Mouse (Mus musculus) embryonic facial prominence, embryonic 12.5 days (tissue): ENCODE measurements around the gene Lyar. TPM values are rescaled to one million over a fixed set of nuclear protein-coding genes. Genes with fewer than 3 reads are reported as not detected.
A peak's percentile ranks its signal among the peaks of the same experiment; 100 is the strongest.

Source experiments
- ATAC-seq: fragments of 200-750 bp; cut with Nextera tagmentation; 2 replicates; pipeline ENCODE4 v1.8.0; 2017; ENCODE audit not compliant: insufficient number of reproducible peaks, insufficient read depth, low FRiP score, low TSS enrichment
- H3K27ac ChIP-seq: fragments of 300-500 bp; sonication (generic); 2 replicates; pipeline ENCODE4 v1.5.1; 2016; ENCODE audit warnings: mild to moderate bottlenecking
- H3K27me3 ChIP-seq: fragments of 300-500 bp; sonication (generic); 2 replicates; pipeline ENCODE4 v1.6.1; 2016; ENCODE audit warnings: mild to moderate bottlenecking, moderate library complexity
- H3K36me3 ChIP-seq: fragments of 300-500 bp; sonication (generic); 2 replicates; pipeline ENCODE4 v1.6.1; 2016; ENCODE audit warnings: mild to moderate bottlenecking
- H3K4me1 ChIP-seq: fragments of 300-500 bp; sonication (generic); 2 replicates; pipeline ENCODE4 v1.6.1; 2016
- H3K4me2 ChIP-seq: fragments of 300-500 bp; sonication (generic); replicated peaks from 2 replicates; pipeline ENCODE4 v1.6.1; 2016; ENCODE audit warnings: mild to moderate bottlenecking, moderate library complexity
- H3K4me3 ChIP-seq: fragments of 300-500 bp; sonication (generic); 2 replicates; pipeline ENCODE4 v1.5.1; 2016; ENCODE audit warnings: mild to moderate bottlenecking
- H3K9ac ChIP-seq: fragments of 300-500 bp; sonication (generic); 2 replicates; pipeline ENCODE4 v1.6.1; 2016; ENCODE audit warnings: mild to moderate bottlenecking, moderate library complexity
- H3K9me3 ChIP-seq: fragments of 300-500 bp; sonication (generic); 2 replicates; pipeline ENCODE4 v1.6.1; 2016; ENCODE audit warnings: mild to moderate bottlenecking, moderate library complexity
- WGBS: fragments of 180-500 bp; shearing (Covaris S2); methylation state at CpG from one replicate; pipeline ENCODE4 v1.1.7; 2016; 5-methylcytosine and 5-hydroxymethylcytosine counted together
- polyA plus RNA-seq: library from polyadenylated mRNA; unstranded; fragments of >200 nt; fragmentation: Nextera tagmentation; extraction: Ambion mirVana; gene quantifications from 2 replicates; pipeline ENCODE4 v1.2.1, GENCODE M21; 2016

Lyar gene
- polyA plus RNA-seq, 1 experiment from 2014 or later = 122 TPM

DNA sequence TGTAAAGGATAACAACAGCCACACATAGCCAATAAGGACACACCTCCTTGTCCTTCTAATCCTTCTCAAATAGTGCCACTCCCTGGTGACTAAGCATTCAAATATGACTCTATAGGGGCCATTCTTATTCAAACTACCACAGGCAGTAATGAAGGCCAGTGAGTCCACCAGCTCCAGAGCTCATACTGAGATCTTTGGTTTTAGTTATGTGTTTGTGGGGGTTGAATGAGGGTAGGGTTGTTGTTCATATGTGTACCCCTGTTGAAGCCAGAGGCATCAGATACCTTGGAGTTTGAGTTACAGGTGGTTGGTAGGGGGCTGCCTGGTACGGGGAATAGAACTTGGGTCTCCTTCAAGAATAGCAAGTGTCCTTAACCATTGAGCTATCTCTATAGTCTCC is 36.3 kb downstream of the Lyar start:
- Histone ChIP-seq H3K9me3 (no peaks in the 10 kb centered on the region), H3K9ac (no peak overlapping the region), H3K4me2 (no peak overlapping the region), H3K27ac (no peak overlapping the region), H3K36me3 (no peaks in the 10 kb centered on the region), H3K4me1 (0 out of 2 replicates have a peak, but pooled peaks cover 3% of the 10 kb centered on the region), H3K4me3 (no peak overlapping the region), H3K27me3 (no peaks in the 10 kb centered on the region)
- 92% methylated on average over 1 of the region's 1 CpGs for WGBS
- ATAC-seq = 0 out of 2 replicates have a peak, but pooled peaks have one; percentile 29

DNA sequence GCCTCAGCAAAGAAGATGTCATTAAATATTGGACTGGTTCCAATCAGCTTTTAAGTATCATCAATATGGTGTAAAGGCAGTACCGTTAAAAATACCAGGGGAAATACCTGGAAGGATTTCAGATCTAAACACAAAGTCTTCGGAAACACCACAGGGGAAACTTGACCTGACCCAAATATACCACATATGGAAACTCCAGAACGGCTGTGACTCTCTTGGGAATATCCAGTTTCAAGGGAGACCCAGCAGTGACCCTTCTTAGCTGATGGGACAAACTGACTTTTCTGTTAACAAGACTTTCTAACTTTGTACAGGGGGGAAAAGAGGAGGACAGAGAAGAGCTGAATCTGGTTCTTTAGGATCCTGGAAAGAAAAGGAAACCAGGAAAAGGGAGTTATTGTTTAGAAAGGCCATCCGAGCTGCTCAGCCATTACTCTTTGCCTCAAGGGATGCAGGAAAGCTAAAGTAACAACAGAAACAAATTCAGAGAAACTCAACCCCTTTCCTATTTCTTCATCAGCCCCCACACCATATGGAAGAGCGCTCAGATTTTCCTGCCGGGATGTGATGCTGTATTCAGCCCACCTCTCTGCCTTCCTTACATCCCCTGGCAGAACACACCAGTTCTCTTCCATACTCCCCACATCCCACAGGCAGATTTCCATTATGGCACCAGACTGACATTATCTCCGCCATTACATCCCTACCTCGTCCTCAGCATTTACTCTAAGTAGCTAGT is 37.9 kb downstream of the Lyar start:
- H3K27ac ChIP-seq = peak overlapping the region; percentile 14; the same call in 1 of the 2 replicates
- peaks cover 10% of the 10 kb centered on the region; the same call in 1 of the 2 replicates for H3K36me3 ChIP-seq
- no peak overlapping the region for H3K4me3 ChIP-seq
- no peak overlapping the region for H3K9ac ChIP-seq
- H3K9me3 ChIP-seq = no peaks in the 10 kb centered on the region
- 0 out of 2 replicates have a peak, but pooled peaks cover 3% of the 10 kb centered on the region for H3K4me1 ChIP-seq
- no peaks in the 10 kb centered on the region for H3K27me3 ChIP-seq
- WGBS = 35% methylated on average over 8 of the region's 8 CpGs
- H3K4me2 ChIP-seq = no peak overlapping the region
- ATAC-seq = peak; percentile 43; the same call in 1 of the 2 replicates

DNA sequence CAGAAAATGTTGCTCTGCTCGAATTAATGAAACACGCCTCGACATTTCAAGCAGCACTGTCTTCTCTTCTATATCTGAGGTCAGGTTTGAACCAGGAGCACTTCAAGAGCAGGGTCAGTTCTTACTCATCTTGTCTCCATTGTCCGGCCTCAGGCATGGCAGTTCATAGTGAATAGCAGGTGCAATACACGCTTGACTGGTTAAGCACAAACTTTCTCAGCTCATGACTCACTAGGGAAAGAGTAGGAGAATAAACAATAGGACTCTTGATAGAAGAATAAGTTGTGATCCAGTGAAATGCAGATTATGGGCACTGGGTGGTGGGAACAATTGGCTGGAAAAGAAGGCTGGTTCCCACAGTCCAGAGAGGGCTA is 38.5 kb downstream of the Lyar start:
- no peaks in the 10 kb centered on the region for H3K9me3 ChIP-seq
- no peak for ATAC-seq
- no peak overlapping the region for H3K4me2 ChIP-seq
- WGBS = 81% methylated on average over 5 of the region's 5 CpGs
- no peak overlapping the region for H3K9ac ChIP-seq
- H3K27ac ChIP-seq = peak overlapping the region; percentile 14; the same call in 1 of the 2 replicates
- peaks cover 15% of the 10 kb centered on the region for H3K36me3 ChIP-seq
- H3K4me3 ChIP-seq = no peak overlapping the region
- 0 out of 2 replicates have a peak, but pooled peaks cover 3% of the 10 kb centered on the region for H3K4me1 ChIP-seq
- H3K27me3 ChIP-seq = no peaks in the 10 kb centered on the region

DNA sequence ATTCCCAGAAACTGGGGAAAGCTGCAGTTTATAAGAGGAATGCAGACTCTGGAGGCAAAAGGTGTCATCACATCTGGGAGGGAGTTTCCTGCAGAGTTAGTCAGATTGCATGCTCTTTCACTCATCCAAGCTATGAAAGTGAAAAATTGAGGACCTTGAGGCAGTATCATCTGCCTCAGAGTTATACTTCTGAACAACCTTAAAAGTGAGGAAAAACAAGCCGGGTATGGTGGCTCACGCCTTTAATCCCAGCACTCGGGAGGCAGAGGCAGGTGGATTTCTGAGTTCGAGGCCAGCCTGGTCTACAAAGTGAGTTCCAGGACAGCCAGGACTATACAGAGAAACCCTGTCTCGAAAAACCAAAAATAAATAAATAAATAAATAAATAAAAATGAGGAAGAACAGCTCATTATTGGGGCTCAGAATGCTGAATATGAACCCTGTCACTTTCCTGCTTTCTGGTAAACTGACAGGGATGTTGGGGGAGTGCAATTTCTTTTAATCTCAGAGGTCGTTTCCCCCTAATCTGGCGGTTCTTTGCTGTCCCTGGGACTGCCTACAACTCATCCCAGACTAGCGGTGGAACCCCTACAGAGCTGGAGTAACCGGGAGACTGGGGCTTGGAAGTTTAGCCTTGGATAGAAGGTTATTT is 39.3 kb downstream of the Lyar start:
- H3K36me3 ChIP-seq = peaks cover 23% of the 10 kb centered on the region
- peak overlapping the region; percentile 85 for H3K27ac ChIP-seq
- no peaks in the 10 kb centered on the region for H3K9me3 ChIP-seq
- H3K27me3 ChIP-seq = no peaks in the 10 kb centered on the region
- peak overlapping the region; percentile 56 for H3K4me3 ChIP-seq
- H3K4me2 ChIP-seq = peak overlapping the region; percentile 67
- WGBS = 44% methylated on average over 9 of the region's 9 CpGs
- no peak for ATAC-seq
- peak overlapping the region; percentile 60 for H3K9ac ChIP-seq
- 0 out of 2 replicates have a peak, but pooled peaks cover 3% of the 10 kb centered on the region for H3K4me1 ChIP-seq

DNA sequence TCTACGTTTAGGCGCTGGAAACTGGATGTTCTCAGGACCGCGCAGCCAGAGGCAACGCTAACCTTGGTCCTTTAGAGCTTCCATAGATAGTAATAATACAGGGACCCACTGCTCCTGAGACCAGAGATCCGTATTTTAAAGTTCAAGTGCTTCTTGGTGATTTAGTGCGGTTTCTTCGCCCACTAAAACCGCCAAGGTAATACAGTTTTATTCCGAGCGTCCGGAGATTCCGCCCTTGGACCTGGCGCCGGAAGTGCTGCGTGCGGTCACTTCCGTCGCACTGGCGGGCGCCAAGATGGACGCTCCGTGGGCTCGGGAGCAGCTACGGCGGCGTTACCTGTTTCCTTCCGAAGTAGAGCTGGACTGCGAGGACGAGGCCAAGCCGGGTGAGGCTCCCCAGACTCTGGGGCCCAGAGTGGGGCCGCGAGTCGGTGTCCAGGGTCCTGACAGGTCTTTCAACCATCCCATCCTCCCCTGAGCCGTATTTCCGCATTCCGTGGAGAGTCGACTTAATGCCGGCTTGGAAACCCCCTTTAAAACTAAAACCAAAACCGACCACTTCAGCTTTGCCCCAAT is 39.9 kb downstream of the Lyar start, which contains the start of gene Tmem128:
Tmem128 (plus strand) TSS at position 79 of the 576 bp plus-strand sequence.
- Histone ChIP-seq H3K36me3 (peaks cover 30% of the 10 kb centered on the region), H3K9me3 (no peaks in the 10 kb centered on the region), H3K4me2 (peak within 1 kb of the TSS; percentile 67), H3K9ac (peak within 1 kb of the TSS; percentile 60), H3K27me3 (no peaks in the 10 kb centered on the region), H3K27ac (peak within 1 kb of the TSS; percentile 85), H3K4me1 (0 out of 2 replicates have a peak, but pooled peaks cover 3% of the 10 kb centered on the region), H3K4me3 (peak within 1 kb of the TSS; percentile 56)
- ATAC-seq = no peak
- under 1% methylated on average over 40 of the region's 40 CpGs for WGBS

DNA sequence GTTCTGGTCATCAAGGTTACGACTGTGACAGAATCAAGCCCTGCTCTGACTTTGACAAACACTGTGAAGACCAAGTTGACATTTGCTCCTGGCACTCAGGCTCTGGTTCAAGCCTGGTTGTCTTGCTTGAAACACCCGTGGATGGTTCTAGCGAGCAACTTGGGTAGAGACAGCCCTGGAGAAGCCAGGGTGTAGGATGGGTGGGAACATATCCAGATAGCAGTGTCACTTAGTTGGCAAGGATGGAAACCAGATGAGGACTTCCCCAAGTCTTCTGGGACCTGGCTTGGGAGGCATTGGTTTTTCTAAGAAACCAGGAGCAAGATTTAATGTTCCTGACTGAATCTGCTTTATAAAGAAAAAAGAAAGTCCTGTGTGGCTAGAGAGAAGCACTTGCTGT is 50.7 kb downstream of the Lyar start:
- Histone ChIP-seq H3K27me3 (peaks cover 20% of the 10 kb centered on the region), H3K36me3 (peaks cover 40% of the 10 kb centered on the region), H3K4me2 (no peak overlapping the region), H3K9ac (no peak overlapping the region), H3K27ac (no peak overlapping the region), H3K9me3 (no peaks in the 10 kb centered on the region), H3K4me3 (no peak overlapping the region), H3K4me1 (no peaks in the 10 kb centered on the region)
- WGBS = 91% methylated on average over 3 of the region's 3 CpGs
- ATAC-seq = no peak

DNA sequence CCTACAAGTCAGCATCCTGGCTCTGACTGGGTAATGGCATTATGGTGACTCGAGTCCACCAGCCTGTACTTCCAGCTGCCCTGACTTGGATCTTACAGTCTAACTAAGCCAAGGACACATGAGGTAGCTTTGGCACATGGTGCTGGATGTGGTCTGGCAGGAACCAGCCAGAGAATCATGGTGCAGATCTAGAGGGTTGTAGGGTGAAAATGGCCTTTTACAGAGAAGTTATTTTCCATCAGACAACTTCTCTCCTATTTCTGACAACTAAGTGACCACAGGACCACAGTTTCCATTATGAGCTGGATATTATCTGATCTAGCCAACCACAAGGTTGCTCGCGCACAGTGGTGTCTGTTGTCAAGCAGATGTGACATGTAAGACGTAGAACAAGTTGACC is 53.6 kb downstream of the Lyar start:
- no peak overlapping the region for H3K4me2 ChIP-seq
- 90% methylated on average over 4 of the region's 4 CpGs for WGBS
- no peak overlapping the region for H3K27ac ChIP-seq
- no peaks in the 10 kb centered on the region for H3K9me3 ChIP-seq
- H3K4me3 ChIP-seq = no peak overlapping the region
- no peak for ATAC-seq
- H3K36me3 ChIP-seq = peaks cover 21% of the 10 kb centered on the region
- H3K9ac ChIP-seq = no peak overlapping the region
- H3K27me3 ChIP-seq = peaks cover 48% of the 10 kb centered on the region
- H3K4me1 ChIP-seq = peaks cover 17% of the 10 kb centered on the region

DNA sequence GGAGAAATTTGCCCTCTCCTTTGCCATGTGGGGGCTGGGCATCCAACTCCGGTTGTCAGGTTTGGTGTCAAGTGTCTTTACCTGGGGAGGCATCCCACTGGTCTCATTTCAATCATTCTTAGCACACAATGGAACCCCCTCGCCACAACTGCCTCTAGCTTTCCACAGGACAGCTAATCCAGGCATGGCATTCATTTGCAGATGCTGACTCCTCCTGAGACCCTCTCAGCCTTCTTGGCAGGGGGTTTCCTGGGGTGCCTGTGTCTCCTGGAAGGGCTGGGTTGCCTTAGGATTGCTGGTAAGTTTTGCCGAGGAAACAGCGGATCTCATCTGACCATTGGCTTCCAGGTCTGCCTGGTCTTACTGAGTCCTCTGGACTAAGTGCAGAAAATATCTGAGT is 55.5 kb downstream of the Lyar start, which contains the start of gene Otop1:
Otop1 (plus strand) TSS at position 202 of the 400 bp plus-strand sequence.
- Histone ChIP-seq H3K27me3 (peaks cover 62% of the 10 kb centered on the region), H3K9me3 (no peaks in the 10 kb centered on the region), H3K4me1 (peaks cover 17% of the 10 kb centered on the region), H3K4me2 (peak within 1 kb of the TSS; percentile 51), H3K9ac (no peak within 1 kb of the TSS), H3K27ac (no peak within 1 kb of the TSS), H3K36me3 (peaks cover 11% of the 10 kb centered on the region), H3K4me3 (peak within 1 kb of the TSS; percentile 33)
- WGBS = 5% methylated on average over 4 of the region's 4 CpGs
- ATAC-seq = no peak

DNA sequence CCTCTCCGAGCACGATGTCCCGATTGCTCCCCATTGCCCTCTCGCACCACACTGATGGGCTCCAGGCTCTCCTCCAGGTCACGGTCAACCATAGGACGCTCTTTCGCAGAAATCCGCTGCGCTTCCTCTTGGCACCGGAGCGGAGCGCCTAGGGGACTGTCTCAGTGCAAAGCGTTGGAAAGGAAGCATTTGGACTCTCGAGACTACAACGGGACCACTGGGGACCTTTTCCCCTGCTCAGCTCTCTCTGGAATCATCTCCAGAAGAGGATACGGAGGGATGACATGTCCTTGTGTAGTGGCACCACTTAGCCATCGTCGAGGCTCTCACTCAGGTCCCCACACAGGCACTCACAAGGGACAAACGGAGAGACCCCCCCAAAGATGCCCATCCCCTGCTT is 56.2 kb downstream of the Lyar start:
- H3K27ac ChIP-seq = no peak overlapping the region
- H3K9ac ChIP-seq = no peak overlapping the region
- H3K36me3 ChIP-seq = peaks cover 4% of the 10 kb centered on the region
- ATAC-seq = no peak
- H3K4me3 ChIP-seq = peak overlapping the region; percentile 33
- H3K9me3 ChIP-seq = no peaks in the 10 kb centered on the region
- peaks cover 17% of the 10 kb centered on the region for H3K4me1 ChIP-seq
- H3K4me2 ChIP-seq = peak overlapping the region; percentile 51
- 2% methylated on average over 19 of the region's 19 CpGs for WGBS
- peaks cover 62% of the 10 kb centered on the region for H3K27me3 ChIP-seq

DNA sequence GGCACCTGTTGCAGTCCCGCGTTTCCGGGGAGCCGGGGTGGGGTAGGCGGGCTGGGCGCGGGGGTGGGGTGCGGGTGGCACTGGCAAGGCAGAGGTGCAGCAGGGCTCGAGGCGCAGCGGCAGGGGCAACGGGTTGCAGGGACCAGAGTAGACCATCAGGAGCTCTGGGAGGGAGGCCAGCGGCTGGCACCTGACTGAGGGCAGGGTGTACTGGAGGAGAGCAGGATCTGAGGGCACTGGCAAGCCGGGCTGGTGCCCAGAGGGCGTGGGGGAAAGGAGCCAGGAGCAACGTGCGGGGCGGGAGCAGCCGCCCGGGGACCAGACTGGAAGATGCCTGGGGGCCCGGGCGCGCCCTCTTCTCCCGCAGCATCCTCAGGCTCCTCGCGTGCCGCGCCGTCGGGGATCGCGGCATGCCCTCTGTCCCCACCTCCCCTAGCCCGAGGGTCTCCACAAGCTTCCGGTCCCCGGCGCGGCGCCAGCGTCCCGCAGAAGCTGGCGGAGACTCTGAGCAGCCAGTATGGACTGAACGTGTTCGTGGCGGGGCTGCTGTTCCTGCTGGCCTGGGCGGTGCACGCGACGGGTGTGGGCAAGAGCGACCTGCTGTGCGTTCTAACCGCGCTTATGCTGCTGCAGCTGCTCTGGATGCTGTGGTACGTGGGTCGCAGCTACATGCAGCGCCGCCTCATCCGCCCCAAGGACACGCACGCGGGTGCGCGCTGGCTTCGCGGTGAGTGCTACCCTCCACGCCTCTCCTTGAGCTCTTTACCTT is 57.0 kb downstream of the Lyar start:
- no peak for ATAC-seq
- WGBS = under 1% methylated on average over 60 of the region's 65 CpGs
- H3K4me1 ChIP-seq = peaks cover 20% of the 10 kb centered on the region

More for the DNA sequence above, 57.0 kb downstream of the Lyar start:
- Histone ChIP-seq H3K4me2 (peak overlapping the region; percentile 51), H3K4me3 (peak overlapping the region; percentile 33), H3K36me3 (no peaks in the 10 kb centered on the region), H3K9ac (peak overlapping the region; percentile 8; the same call in 1 of the 2 replicates), H3K27me3 (peaks cover 62% of the 10 kb centered on the region), H3K27ac (no peak overlapping the region), H3K9me3 (no peaks in the 10 kb centered on the region)
